Mouse (Mus musculus): ENCODE measurements at regions not wholly inside any gene's neighbourhood (a gene's known extent, or its start where the extent isn't known, plus 50 kb on each side); places are given as distances from the start of the nearest gene placed in this dataset.

GRCm38 (mm10) chr15:36937757-36938498 lies 69.6 kb downstream of the Zfp706 start:
- peaks cover 9% of the 10 kb centered on the region for H3K4me1 ChIP-seq (ENCODE audit: control insufficient read depth, low read depth, low read length)
- H3K27ac ChIP-seq (ENCODE audit: low read length), result peak overlapping the region; percentile 65
- no peaks in the 10 kb centered on the region for H3K36me3 ChIP-seq (ENCODE audit: control insufficient read depth, insufficient read depth)
- H3K4me2 ChIP-seq (ENCODE audit: low read depth, low read length), result peak overlapping the region; percentile 79
- H3K9me3 ChIP-seq (replicated peaks; ENCODE audit: control insufficient read depth, low read length), result no peaks in the 10 kb centered on the region
- H3K27me3 ChIP-seq (ENCODE audit: control insufficient read depth, insufficient read depth, low read depth, low read length), result no peaks in the 10 kb centered on the region
- peak overlapping the region; percentile 59 for H3K9ac ChIP-seq (ENCODE audit: low read depth, low read length)
- peak overlapping the region; percentile 59 for H3K4me3 ChIP-seq (ENCODE audit: low read depth, low read length)
- no peak; the same call in 1 of the 2 replicates for ATAC-seq (ENCODE audit: low read depth)
- 25% methylated on average over 13 of the region's 13 CpGs for WGBS (ENCODE audit: insufficient replicate concordance)

GRCm38 (mm10) chr15:36937067-36937657 lies 70.4 kb downstream of the Zfp706 start:
- H3K4me3 ChIP-seq (ENCODE audit: low read depth, low read length), result no peak overlapping the region
- no peak for ATAC-seq (ENCODE audit: low read depth)
- WGBS (ENCODE audit: insufficient replicate concordance), result 55% methylated on average over 11 of the region's 11 CpGs

GRCm38 (mm10) chr15:36934801-36935200 lies 72.8 kb downstream of the Zfp706 start:
- no peak overlapping the region for H3K4me2 ChIP-seq (ENCODE audit: low read depth, low read length)
- WGBS (ENCODE audit: insufficient replicate concordance), result 41% methylated on average over 1 of the region's 3 CpGs
- ATAC-seq (ENCODE audit: low read depth), result no peak
- H3K4me1 ChIP-seq (ENCODE audit: control insufficient read depth, low read depth, low read length), result peaks cover 9% of the 10 kb centered on the region
- H3K9ac ChIP-seq (ENCODE audit: low read depth, low read length), result no peak overlapping the region
- no peak overlapping the region for H3K4me3 ChIP-seq (ENCODE audit: low read depth, low read length)
- no peak overlapping the region for H3K27ac ChIP-seq (ENCODE audit: low read length)
- H3K27me3 ChIP-seq (ENCODE audit: control insufficient read depth, insufficient read depth, low read depth, low read length), result no peaks in the 10 kb centered on the region
- no peaks in the 10 kb centered on the region for H3K36me3 ChIP-seq (ENCODE audit: control insufficient read depth, insufficient read depth)
- H3K9me3 ChIP-seq (replicated peaks; ENCODE audit: control insufficient read depth, low read length), result no peaks in the 10 kb centered on the region

More at GRCm38 (mm10) chr15:36937067-36937657, 70.4 kb downstream of the Zfp706 start:
- no peak overlapping the region for H3K27ac ChIP-seq (ENCODE audit: low read length)
- H3K9ac ChIP-seq (ENCODE audit: low read depth, low read length), result no peak overlapping the region
- no peaks in the 10 kb centered on the region for H3K27me3 ChIP-seq (ENCODE audit: control insufficient read depth, insufficient read depth, low read depth, low read length)
- H3K9me3 ChIP-seq (replicated peaks; ENCODE audit: control insufficient read depth, low read length), result no peaks in the 10 kb centered on the region
- no peak overlapping the region for H3K4me2 ChIP-seq (ENCODE audit: low read depth, low read length)
- H3K4me1 ChIP-seq (ENCODE audit: control insufficient read depth, low read depth, low read length), result peaks cover 9% of the 10 kb centered on the region
- no peaks in the 10 kb centered on the region for H3K36me3 ChIP-seq (ENCODE audit: control insufficient read depth, insufficient read depth)

GRCm38 (mm10) chr15:36933581-36933991 lies 74.0 kb downstream of the Zfp706 start:
- Histone ChIP-seq H3K27ac (ENCODE audit: low read length) (no peak overlapping the region), H3K9me3 (replicated peaks; ENCODE audit: control insufficient read depth, low read length) (no peaks in the 10 kb centered on the region), H3K9ac (ENCODE audit: low read depth, low read length) (no peak overlapping the region), H3K27me3 (ENCODE audit: control insufficient read depth, insufficient read depth, low read depth, low read length) (no peaks in the 10 kb centered on the region), H3K4me2 (ENCODE audit: low read depth, low read length) (no peak overlapping the region), H3K36me3 (ENCODE audit: control insufficient read depth, insufficient read depth) (no peaks in the 10 kb centered on the region), H3K4me1 (ENCODE audit: control insufficient read depth, low read depth, low read length) (peaks cover 9% of the 10 kb centered on the region), H3K4me3 (ENCODE audit: low read depth, low read length) (no peak overlapping the region)
- ATAC-seq (ENCODE audit: low read depth), result peak; percentile 33; the same call in 1 of the 2 replicates
- WGBS (ENCODE audit: insufficient replicate concordance), result 47% methylated on average over 2 of the region's 2 CpGs

- WGBS (ENCODE audit: insufficient replicate concordance), result 78% methylated on average over 2 of the region's 2 CpGs
- H3K27me3 ChIP-seq (ENCODE audit: control insufficient read depth, insufficient read depth, low read depth, low read length), result no peaks in the 10 kb centered on the region
- no peaks in the 10 kb centered on the region; the same call in 1 of the 2 replicates for H3K4me1 ChIP-seq (ENCODE audit: control insufficient read depth, low read depth, low read length)
- H3K36me3 ChIP-seq (ENCODE audit: control insufficient read depth, insufficient read depth), result no peaks in the 10 kb centered on the region
- no peak overlapping the region for H3K4me3 ChIP-seq (ENCODE audit: low read depth, low read length)
- ATAC-seq (ENCODE audit: low read depth), result no peak
- H3K9me3 ChIP-seq (replicated peaks; ENCODE audit: control insufficient read depth, low read length), result no peaks in the 10 kb centered on the region
- H3K9ac ChIP-seq (ENCODE audit: low read depth, low read length), result no peak overlapping the region
- H3K27ac ChIP-seq (ENCODE audit: low read length), result no peak overlapping the region
- H3K4me2 ChIP-seq (ENCODE audit: low read depth, low read length), result no peak overlapping the region
Measured at GRCm38 (mm10) chr15:36931460-36931859, 76.1 kb downstream of the Zfp706 start.

- no peak for ATAC-seq (ENCODE audit: low read depth)
- no peak overlapping the region for H3K4me3 ChIP-seq (ENCODE audit: low read depth, low read length)
- H3K4me2 ChIP-seq (ENCODE audit: low read depth, low read length), result no peak overlapping the region
- H3K9ac ChIP-seq (ENCODE audit: low read depth, low read length), result no peak overlapping the region
- WGBS (ENCODE audit: insufficient replicate concordance), result 69% methylated on average over 6 of the region's 6 CpGs
- no peak overlapping the region for H3K27ac ChIP-seq (ENCODE audit: low read length)
- H3K9me3 ChIP-seq (replicated peaks; ENCODE audit: control insufficient read depth, low read length), result no peaks in the 10 kb centered on the region
- no peaks in the 10 kb centered on the region; the same call in 1 of the 2 replicates for H3K4me1 ChIP-seq (ENCODE audit: control insufficient read depth, low read depth, low read length)
- no peaks in the 10 kb centered on the region for H3K27me3 ChIP-seq (ENCODE audit: control insufficient read depth, insufficient read depth, low read depth, low read length)
- no peaks in the 10 kb centered on the region for H3K36me3 ChIP-seq (ENCODE audit: control insufficient read depth, insufficient read depth)
Measured at GRCm38 (mm10) chr15:36930433-36930832, 77.1 kb downstream of the Zfp706 start.

GRCm38 (mm10) chr15:36929786-36930185 lies 77.8 kb downstream of the Zfp706 start:
- Histone ChIP-seq H3K4me3 (ENCODE audit: low read depth, low read length) (no peak overlapping the region), H3K36me3 (ENCODE audit: control insufficient read depth, insufficient read depth) (no peaks in the 10 kb centered on the region), H3K27ac (ENCODE audit: low read length) (no peak overlapping the region), H3K9ac (ENCODE audit: low read depth, low read length) (no peak overlapping the region), H3K4me1 (ENCODE audit: control insufficient read depth, low read depth, low read length) (no peaks in the 10 kb centered on the region; the same call in 1 of the 2 replicates), H3K27me3 (ENCODE audit: control insufficient read depth, insufficient read depth, low read depth, low read length) (no peaks in the 10 kb centered on the region), H3K4me2 (ENCODE audit: low read depth, low read length) (no peak overlapping the region), H3K9me3 (replicated peaks; ENCODE audit: control insufficient read depth, low read length) (no peaks in the 10 kb centered on the region)
- 0 out of 2 replicates have a peak, but pooled peaks have one; percentile 35 for ATAC-seq (ENCODE audit: low read depth)
- WGBS (ENCODE audit: insufficient replicate concordance), result 62% methylated on average over 2 of the region's 2 CpGs

- no peaks in the 10 kb centered on the region for H3K36me3 ChIP-seq (ENCODE audit: control insufficient read depth, insufficient read depth)
- ATAC-seq (ENCODE audit: low read depth), result no peak
- H3K9ac ChIP-seq (ENCODE audit: low read depth, low read length), result no peak overlapping the region
- no peaks in the 10 kb centered on the region for H3K27me3 ChIP-seq (ENCODE audit: control insufficient read depth, insufficient read depth, low read depth, low read length)
- no peak overlapping the region for H3K4me2 ChIP-seq (ENCODE audit: low read depth, low read length)
- 90% methylated on average over 3 of the region's 3 CpGs for WGBS (ENCODE audit: insufficient replicate concordance)
- H3K4me3 ChIP-seq (ENCODE audit: low read depth, low read length), result no peak overlapping the region
- no peaks in the 10 kb centered on the region for H3K9me3 ChIP-seq (replicated peaks; ENCODE audit: control insufficient read depth, low read length)
- H3K4me1 ChIP-seq (ENCODE audit: control insufficient read depth, low read depth, low read length), result no peaks in the 10 kb centered on the region; the same call in 1 of the 2 replicates
- H3K27ac ChIP-seq (ENCODE audit: low read length), result no peak overlapping the region
Measured at GRCm38 (mm10) chr15:36929088-36929487, 78.5 kb downstream of the Zfp706 start.

GRCm38 (mm10) chr15:36928678-36929077 lies 78.9 kb downstream of the Zfp706 start:
- no peak overlapping the region for H3K4me2 ChIP-seq (ENCODE audit: low read depth, low read length)
- no peak overlapping the region for H3K4me3 ChIP-seq (ENCODE audit: low read depth, low read length)
- H3K36me3 ChIP-seq (ENCODE audit: control insufficient read depth, insufficient read depth), result no peaks in the 10 kb centered on the region
- H3K9me3 ChIP-seq (replicated peaks; ENCODE audit: control insufficient read depth, low read length), result no peaks in the 10 kb centered on the region
- no peak overlapping the region for H3K27ac ChIP-seq (ENCODE audit: low read length)
- H3K4me1 ChIP-seq (ENCODE audit: control insufficient read depth, low read depth, low read length), result no peaks in the 10 kb centered on the region
- ATAC-seq (ENCODE audit: low read depth), result no peak
- no peak overlapping the region for H3K9ac ChIP-seq (ENCODE audit: low read depth, low read length)
- WGBS (ENCODE audit: insufficient replicate concordance), result 86% methylated on average over 4 of the region's 4 CpGs
- no peaks in the 10 kb centered on the region for H3K27me3 ChIP-seq (ENCODE audit: control insufficient read depth, insufficient read depth, low read depth, low read length)

Measured in liver, embryonic 16.5 days (tissue).